Comparison of ENCODE assay signal across 9 mouse cellular contexts in the genomic region with DNA sequence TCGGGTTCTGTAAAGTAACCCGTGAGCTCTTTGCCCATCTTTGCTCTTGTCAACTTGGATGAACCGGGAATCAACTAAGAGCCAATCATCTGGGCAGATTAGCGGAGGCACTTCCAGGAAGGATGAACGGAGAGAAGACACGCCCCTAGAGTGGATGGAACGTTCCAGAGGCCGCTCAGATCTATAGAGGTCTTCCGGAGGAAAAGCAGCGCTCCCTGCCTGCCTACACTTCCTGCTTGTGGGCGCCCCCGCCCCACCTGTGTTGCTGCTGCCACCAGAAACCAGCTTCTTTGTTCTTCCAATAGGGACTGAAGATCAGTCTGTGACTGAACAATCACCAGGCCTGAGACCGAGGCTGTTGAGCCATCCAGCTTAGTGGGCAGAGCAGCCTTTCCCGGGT.
A peak's percentile ranks its signal among the peaks of the same experiment; 100 is the strongest.
DNase-seq lines count a peak whose midpoint lies in the region; ATAC-seq and TF ChIP-seq lines count a peak whose summit lies in the region.
"Had no signal": no experiment of that assay in that cellular context is flagged by ENCODE, and none has a peak within 500 bp of the region (broad histone marks: within the 10 kb centered on the region; RNA-seq: fewer than 3 reads in every experiment).

No protein-coding gene starts in this region.

- peak overlapping the region; percentile 39; the same call in 1 of the 2 replicates for H3K4me3 ChIP-seq in spleen, adult 2 months (ENCODE audit: extremely low read depth, insufficient read depth, insufficient read length)
- H3K4me3 ChIP-seq in forebrain, embryonic 16.5 days (replicated peaks; ENCODE audit: low read length) = no peak overlapping the region
- H3K4me3 ChIP-seq in midbrain, embryonic 10.5 days = 0 out of 2 replicates have a peak overlapping the region, but pooled peaks have one; percentile 7

- H3K27ac ChIP-seq in spleen, adult 2 months (ENCODE audit: insufficient read depth, low read length) = no peak overlapping the region
- no peak overlapping the region for H3K27ac ChIP-seq in forebrain, embryonic 16.5 days (ENCODE audit: low read length)
- no peak overlapping the region; the same call in 1 of the 2 replicates for H3K27ac ChIP-seq in midbrain, embryonic 10.5 days (replicated peaks)

- H3K27me3 ChIP-seq in spleen, adult 2 months (ENCODE audit: control insufficient read depth, insufficient read depth, low read length) = no peaks in the 10 kb centered on the region
- no peaks in the 10 kb centered on the region for H3K27me3 ChIP-seq in forebrain, embryonic 16.5 days (replicated peaks; ENCODE audit: control insufficient read depth, insufficient read depth, low read length)
- H3K27me3 ChIP-seq in midbrain, embryonic 10.5 days (ENCODE audit: low read depth, poor library complexity, severe bottlenecking) = no peaks in the 10 kb centered on the region

- no peak for TF ChIP-seq CTCF in spleen, adult 2 months (IDR thresholded peaks at IDR 0.05; ENCODE audit: extremely low read depth, insufficient read depth, insufficient read length, insufficient replicate concordance)

- peak overlapping the region; percentile 8 for H3K4me2 ChIP-seq in forebrain, embryonic 16.5 days (ENCODE audit: low read length)

- no peaks in the 10 kb centered on the region for H3K36me3 ChIP-seq in spleen, adult 2 months (ENCODE audit: control insufficient read depth, insufficient read depth, low read length)
- H3K36me3 ChIP-seq in forebrain, embryonic 16.5 days (ENCODE audit: control insufficient read depth, insufficient read depth) = no peaks in the 10 kb centered on the region
- H3K36me3 ChIP-seq in midbrain, embryonic 10.5 days = no peaks in the 10 kb centered on the region

- no peak for ATAC-seq in forebrain, embryonic 16.5 days

- no peaks in the 10 kb centered on the region for H3K4me1 ChIP-seq in spleen, adult 2 months (ENCODE audit: control insufficient read depth, insufficient read depth, insufficient read length)
- no peaks in the 10 kb centered on the region for H3K4me1 ChIP-seq in forebrain, embryonic 16.5 days (replicated peaks; ENCODE audit: control insufficient read depth, insufficient read depth, low read length)
- peaks cover 6% of the 10 kb centered on the region; the same call in 1 of the 2 replicates for H3K4me1 ChIP-seq in midbrain, embryonic 10.5 days

- TF ChIP-seq POLR2A in spleen, adult 2 months (IDR thresholded peaks at IDR 0.05; ENCODE audit: low read depth, low read length) = no peak

- DNase-seq in spleen, adult 2 months (ENCODE audit: low read depth in 1 of 2, low spot score in 2 of 2) = no peak
- no peak for DNase-seq in spleen, postnatal 10 days (ENCODE audit: low spot score in 2 of 2)
- DNase-seq in midbrain, embryonic 10.5 days (ENCODE audit: low spot score) = no peak
- peak; percentile 45 for DNase-seq in thymus, postnatal 4 days
- no peak for DNase-seq in adrenal gland, adult 8-10 months
- no peak for DNase-seq in cerebellum, postnatal 25 days
- DNase-seq in kidney, postnatal 25 days = no peak
- DNase-seq: adrenal gland, postnatal 10 days had no signal

- WGBS in spleen, adult 2 months = 56% methylated on average over 14 of the region's 14 CpGs
- WGBS in forebrain, embryonic 16.5 days = 62% methylated on average over 14 of the region's 14 CpGs
- 54% methylated on average over 14 of the region's 14 CpGs for WGBS in midbrain, embryonic 10.5 days

- H3K9ac ChIP-seq in forebrain, embryonic 16.5 days (replicated peaks; ENCODE audit: low read depth, low read length) = no peak overlapping the region

- H3K9me3 ChIP-seq in forebrain, embryonic 16.5 days (ENCODE audit: control insufficient read depth, low read length) = no peaks in the 10 kb centered on the region
- no peaks in the 10 kb centered on the region for H3K9me3 ChIP-seq in midbrain, embryonic 10.5 days (replicated peaks)
